Mouse (Mus musculus) forebrain, embryonic 10.5 days (tissue): ENCODE measurements at regions not wholly inside any gene's neighbourhood (a gene's known extent, or its start where the extent isn't known, plus 50 kb on each side); places are given as distances from the start of the nearest gene placed in this dataset.

Source experiments
- DNase-seq: peaks from one replicate; pipeline ENCODE4 v3.0.0-alpha.2; 2017; ENCODE audit warnings: low spot score; ENCODE audit errors: extremely low spot score
- H3K27ac ChIP-seq: fragments of 300-500 bp; sonication (generic); 2 replicates; pipeline ENCODE4 v1.5.1; 2016; ENCODE audit warnings: mild to moderate bottlenecking
- H3K27me3 ChIP-seq: fragments of 300-500 bp; sonication (generic); 2 replicates; pipeline ENCODE4 v1.6.1; 2016; ENCODE audit warnings: mild to moderate bottlenecking; ENCODE audit not compliant: poor library complexity, severe bottlenecking
- H3K36me3 ChIP-seq: fragments of 300-500 bp; sonication (generic); replicated peaks from 2 replicates; pipeline ENCODE4 v1.6.1; 2016; ENCODE audit warnings: mild to moderate bottlenecking, moderate library complexity
- H3K4me1 ChIP-seq: fragments of 300-500 bp; sonication (generic); 2 replicates; pipeline ENCODE4 v1.6.1; 2016
- H3K4me3 ChIP-seq: fragments of 300-500 bp; sonication (generic); 2 replicates; pipeline ENCODE4 v1.5.1; 2016; ENCODE audit warnings: mild to moderate bottlenecking, moderate library complexity
- H3K9me3 ChIP-seq: fragments of 300-500 bp; sonication (generic); 2 replicates; pipeline ENCODE4 v1.6.1; 2016; ENCODE audit warnings: mild to moderate bottlenecking, moderate library complexity
- WGBS: fragments of 180-500 bp; shearing (Covaris S2); methylation state at CpG from one replicate; pipeline ENCODE4 v1.1.7; 2016; 5-methylcytosine and 5-hydroxymethylcytosine counted together

- no peak overlapping the region for H3K4me3 ChIP-seq
- 81% methylated on average over 18 of the region's 18 CpGs for WGBS
- no peaks in the 10 kb centered on the region for H3K9me3 ChIP-seq
- no peaks in the 10 kb centered on the region for H3K36me3 ChIP-seq
- no peak overlapping the region for H3K27ac ChIP-seq
- no peak for DNase-seq
- H3K4me1 ChIP-seq = peaks cover 48% of the 10 kb centered on the region
- H3K27me3 ChIP-seq = no peaks in the 10 kb centered on the region
Measured at GRCm38 (mm10) chr14:76695691-76696355, 139.1 kb upstream of the Serp2 start.

- H3K27ac ChIP-seq = no peak overlapping the region
- no peaks in the 10 kb centered on the region for H3K27me3 ChIP-seq
- H3K36me3 ChIP-seq = no peaks in the 10 kb centered on the region
- DNase-seq = no peak
- H3K4me3 ChIP-seq = no peak overlapping the region
- no peaks in the 10 kb centered on the region for H3K9me3 ChIP-seq
- WGBS = 93% methylated on average over 8 of the region's 8 CpGs
- peaks cover 48% of the 10 kb centered on the region for H3K4me1 ChIP-seq
Measured at GRCm38 (mm10) chr14:76694894-76695293, 138.2 kb upstream of the Serp2 start.

DNA sequence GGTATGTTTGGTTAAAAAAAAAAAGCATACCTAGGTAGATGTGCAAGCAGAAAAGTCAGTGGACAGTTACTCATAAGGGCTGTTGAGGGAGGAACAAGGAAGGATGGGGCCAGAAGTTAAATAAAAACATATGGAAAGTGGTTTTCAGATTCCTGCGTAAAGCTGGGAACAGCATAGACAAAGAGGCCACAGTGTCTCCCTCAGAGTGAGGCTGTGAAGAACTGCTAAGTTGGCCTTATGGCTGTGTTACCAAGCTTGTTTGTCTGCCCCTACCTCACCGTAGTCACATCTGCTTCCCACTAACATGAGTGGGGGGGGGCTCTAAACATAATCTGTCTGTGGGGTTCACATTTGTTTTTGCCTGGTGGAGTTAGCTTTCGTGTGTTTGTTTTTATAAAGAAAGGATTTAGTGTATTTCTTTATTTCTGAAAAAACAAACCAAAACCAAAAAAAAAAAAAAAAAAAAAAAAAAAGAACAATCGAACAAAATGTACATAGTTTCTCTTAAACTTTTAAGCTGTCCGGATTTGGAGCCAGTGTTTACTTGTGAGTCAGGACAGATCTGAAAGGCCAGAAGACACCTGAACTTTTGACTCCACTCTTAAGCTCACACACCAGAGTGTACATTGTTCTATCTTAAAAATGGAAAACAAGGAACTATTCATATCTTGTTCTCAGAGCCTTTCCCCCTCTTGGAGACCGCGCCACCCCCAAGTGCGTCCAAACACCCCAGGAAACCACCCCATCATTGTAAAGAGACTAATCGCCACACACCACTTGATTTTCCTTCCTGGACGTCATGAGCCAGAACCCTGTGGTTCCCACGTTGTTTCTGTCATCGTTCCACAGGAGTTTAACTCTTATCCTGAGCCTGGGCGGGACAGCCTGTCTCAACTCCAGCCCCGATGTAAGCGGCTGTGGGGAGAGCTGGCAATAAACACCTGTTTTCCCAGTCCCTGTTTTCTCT is 136.9 kb upstream of the Serp2 start:
- Histone ChIP-seq H3K4me1 (peaks cover 42% of the 10 kb centered on the region), H3K27ac (peak overlapping the region; percentile 22; the same call in 1 of the 2 replicates), H3K36me3 (no peaks in the 10 kb centered on the region), H3K27me3 (no peaks in the 10 kb centered on the region), H3K4me3 (no peak overlapping the region), H3K9me3 (no peaks in the 10 kb centered on the region)
- DNase-seq = no peak
- WGBS = 61% methylated on average over 15 of the region's 15 CpGs

DNA sequence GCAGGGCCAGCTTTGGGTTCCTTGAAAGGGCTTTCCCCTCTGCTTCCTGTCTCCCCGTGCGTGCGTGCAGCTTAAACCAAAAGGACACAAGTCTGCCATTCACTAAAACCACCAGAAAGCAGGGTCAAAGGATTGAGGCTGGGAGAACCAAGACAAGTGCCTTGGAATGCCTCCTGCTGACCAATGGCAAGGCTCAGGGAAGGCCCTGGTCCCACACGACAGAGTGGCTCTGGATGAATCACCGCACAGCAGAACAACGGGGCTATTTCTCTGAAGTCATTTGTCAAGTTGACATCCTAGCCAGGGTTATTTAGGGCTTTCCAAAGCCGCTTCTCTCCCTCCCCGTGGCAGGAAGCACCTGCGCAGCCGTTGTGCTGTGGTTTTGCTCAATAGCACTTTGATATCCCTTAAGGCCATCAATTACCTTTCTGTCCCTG is 131.3 kb upstream of the Serp2 start:
- H3K9me3 ChIP-seq = no peaks in the 10 kb centered on the region
- H3K4me1 ChIP-seq = peaks cover 46% of the 10 kb centered on the region
- WGBS = 41% methylated on average over 10 of the region's 10 CpGs
- H3K27me3 ChIP-seq = no peaks in the 10 kb centered on the region; the same call in 1 of the 2 replicates
- DNase-seq = no peak
- H3K36me3 ChIP-seq = no peaks in the 10 kb centered on the region
- no peak overlapping the region for H3K4me3 ChIP-seq
- peak overlapping the region; percentile 56 for H3K27ac ChIP-seq

DNA sequence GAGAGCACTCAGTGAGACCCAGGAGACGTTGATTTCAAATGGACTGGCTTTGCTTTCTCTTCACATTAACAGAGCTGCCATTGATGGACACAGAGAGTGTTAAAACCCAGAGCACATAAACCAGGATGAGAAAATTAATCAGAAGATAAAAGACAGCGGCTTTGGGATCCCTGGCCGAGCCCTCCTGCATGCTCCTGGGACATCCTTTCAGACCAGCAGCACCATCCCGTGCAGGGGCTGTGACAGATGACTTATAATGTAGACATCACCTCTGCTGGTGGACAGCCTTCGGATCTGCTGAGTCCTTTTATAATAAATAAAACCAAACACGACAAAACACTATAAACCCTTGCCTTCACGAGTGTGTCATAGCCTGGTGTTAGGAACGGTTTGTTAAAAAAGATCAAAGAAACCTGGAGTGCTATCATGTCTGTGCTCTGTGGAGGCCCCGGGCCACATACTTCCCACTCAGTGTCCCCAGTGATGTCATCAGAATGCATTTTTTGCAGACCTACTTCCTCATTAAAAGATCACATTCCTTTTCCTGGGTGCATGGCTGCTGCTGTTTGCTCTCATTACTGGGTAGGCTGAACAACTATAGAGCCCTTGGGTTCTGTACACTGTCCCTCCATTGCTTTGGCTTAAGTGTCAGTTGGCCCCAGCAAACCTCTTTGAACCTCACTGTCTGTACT is 130.2 kb upstream of the Serp2 start:
- no peak overlapping the region for H3K27ac ChIP-seq
- H3K4me3 ChIP-seq = no peak overlapping the region
- peaks cover 42% of the 10 kb centered on the region for H3K4me1 ChIP-seq
- no peaks in the 10 kb centered on the region; the same call in 1 of the 2 replicates for H3K27me3 ChIP-seq
- 66% methylated on average over 9 of the region's 9 CpGs for WGBS
- DNase-seq = no peak
- no peaks in the 10 kb centered on the region for H3K36me3 ChIP-seq
- H3K9me3 ChIP-seq = no peaks in the 10 kb centered on the region

GRCm38 (mm10) chr14:76685830-76686761 is 129.4 kb upstream of the Serp2 start:
- 57% methylated on average over 17 of the region's 17 CpGs for WGBS
- Histone ChIP-seq H3K4me1 (peaks cover 50% of the 10 kb centered on the region), H3K9me3 (no peaks in the 10 kb centered on the region), H3K27ac (peak overlapping the region; percentile 44), H3K36me3 (no peaks in the 10 kb centered on the region), H3K27me3 (no peaks in the 10 kb centered on the region; the same call in 1 of the 2 replicates), H3K4me3 (no peak overlapping the region)
- DNase-seq = no peak

GRCm38 (mm10) chr14:76684327-76684726 is 127.6 kb upstream of the Serp2 start:
- Histone ChIP-seq H3K9me3 (no peaks in the 10 kb centered on the region), H3K4me3 (no peak overlapping the region), H3K36me3 (no peaks in the 10 kb centered on the region), H3K27ac (no peak overlapping the region), H3K4me1 (peaks cover 50% of the 10 kb centered on the region), H3K27me3 (no peaks in the 10 kb centered on the region; the same call in 1 of the 2 replicates)
- 79% methylated on average over 2 of the region's 2 CpGs for WGBS
- no peak for DNase-seq

DNA sequence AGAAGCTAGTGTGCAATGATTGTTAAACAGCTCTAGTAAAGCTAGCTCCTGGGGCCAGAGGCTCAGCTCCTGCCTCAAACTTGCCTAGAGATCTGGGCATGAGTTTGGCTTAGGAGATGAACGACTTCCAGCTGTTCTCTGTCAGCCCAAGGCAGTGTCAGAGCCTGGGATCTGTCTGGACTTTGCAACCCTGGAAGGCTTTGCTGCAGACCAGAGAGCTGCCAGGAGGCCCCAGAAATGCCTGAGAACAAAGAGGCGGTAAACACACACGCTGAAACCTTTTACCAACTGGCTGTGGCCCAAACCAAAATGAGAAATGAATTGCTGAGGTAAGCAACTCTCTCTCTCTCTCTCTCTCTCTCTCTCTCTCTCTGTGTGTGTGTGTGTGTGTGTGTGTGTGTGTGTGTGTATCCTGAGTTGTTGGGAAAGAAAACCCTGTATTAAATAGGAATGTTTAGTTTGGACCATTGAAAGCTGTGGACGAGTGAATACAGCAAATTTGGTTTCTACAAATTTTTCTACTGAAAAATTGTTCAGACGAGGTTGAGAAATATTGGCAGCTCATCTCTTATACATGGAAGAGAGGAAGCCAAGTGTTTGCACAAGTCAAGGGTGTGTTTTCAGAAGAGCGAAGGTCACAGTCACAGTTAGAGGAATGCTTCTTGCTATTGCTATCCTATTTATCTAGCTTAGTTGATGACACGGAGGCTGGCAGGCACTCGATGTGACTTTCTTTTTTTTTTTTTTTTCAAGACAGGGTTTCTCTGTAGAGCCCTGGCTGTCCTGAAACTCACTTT is 125.1 kb upstream of the Serp2 start:
- H3K27ac ChIP-seq = peak overlapping the region; percentile 75
- H3K9me3 ChIP-seq = no peaks in the 10 kb centered on the region
- H3K27me3 ChIP-seq = no peaks in the 10 kb centered on the region; the same call in 1 of the 2 replicates
- no peak for DNase-seq
- no peaks in the 10 kb centered on the region for H3K36me3 ChIP-seq
- 62% methylated on average over 8 of the region's 8 CpGs for WGBS
- H3K4me1 ChIP-seq = peaks cover 44% of the 10 kb centered on the region
- H3K4me3 ChIP-seq = no peak overlapping the region

- WGBS = 18% methylated on average over 5 of the region's 5 CpGs
- Histone ChIP-seq H3K4me3 (no peak overlapping the region), H3K9me3 (no peaks in the 10 kb centered on the region), H3K27me3 (no peaks in the 10 kb centered on the region; the same call in 1 of the 2 replicates), H3K36me3 (no peaks in the 10 kb centered on the region), H3K4me1 (peaks cover 37% of the 10 kb centered on the region), H3K27ac (peak overlapping the region; percentile 54)
- DNase-seq = no peak
Measured at GRCm38 (mm10) chr14:76678512-76679134, 121.9 kb upstream of the Serp2 start.

DNA sequence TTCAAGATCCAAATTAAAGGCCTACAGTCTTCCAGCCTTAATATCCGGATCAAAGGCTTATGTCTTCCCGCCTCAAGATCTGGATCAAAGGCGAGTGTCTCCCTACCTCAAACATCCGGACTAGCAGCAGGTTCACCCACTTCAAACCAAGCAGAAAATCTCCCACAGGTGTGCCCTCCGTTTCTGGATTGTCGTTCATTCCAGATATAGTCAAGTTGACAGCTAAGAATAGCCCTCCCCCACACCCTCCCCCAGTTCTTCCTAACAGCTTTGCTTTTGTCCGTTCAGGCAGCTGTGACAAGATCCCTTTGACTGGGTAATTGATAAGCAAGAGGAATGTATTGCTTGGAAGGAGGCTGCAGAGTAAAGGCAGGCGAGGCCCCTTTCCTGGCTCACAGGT is 118.3 kb upstream of the Serp2 start:
- 25% methylated on average over 8 of the region's 8 CpGs for WGBS
- Histone ChIP-seq H3K4me1 (peaks cover 40% of the 10 kb centered on the region), H3K27me3 (no peaks in the 10 kb centered on the region), H3K4me3 (no peak overlapping the region), H3K9me3 (no peaks in the 10 kb centered on the region), H3K27ac (peak overlapping the region; percentile 48; the same call in 1 of the 2 replicates), H3K36me3 (no peaks in the 10 kb centered on the region)
- DNase-seq = no peak
